Mouse (Mus musculus) hematopoietic multipotent progenitor cell, adult 10-12 weeks (in vitro differentiated cells): ENCODE results near the gene Rab20. TPM values are rescaled to one million over a fixed set of nuclear protein-coding genes. Genes with fewer than 3 reads are reported as not detected.

ENCODE experiments used
- polyA plus RNA-seq: library from polyadenylated mRNA; stranded (reverse); fragments of >175 nt; gene quantifications from 2 replicates; pipeline ENCODE4 v1.2.3, GENCODE M21; 2012; ENCODE audit warnings: low replicate concordance

Gene Rab20
- 11.0 and 15.0 TPM in 2 replicates for polyA plus RNA-seq

DNA sequence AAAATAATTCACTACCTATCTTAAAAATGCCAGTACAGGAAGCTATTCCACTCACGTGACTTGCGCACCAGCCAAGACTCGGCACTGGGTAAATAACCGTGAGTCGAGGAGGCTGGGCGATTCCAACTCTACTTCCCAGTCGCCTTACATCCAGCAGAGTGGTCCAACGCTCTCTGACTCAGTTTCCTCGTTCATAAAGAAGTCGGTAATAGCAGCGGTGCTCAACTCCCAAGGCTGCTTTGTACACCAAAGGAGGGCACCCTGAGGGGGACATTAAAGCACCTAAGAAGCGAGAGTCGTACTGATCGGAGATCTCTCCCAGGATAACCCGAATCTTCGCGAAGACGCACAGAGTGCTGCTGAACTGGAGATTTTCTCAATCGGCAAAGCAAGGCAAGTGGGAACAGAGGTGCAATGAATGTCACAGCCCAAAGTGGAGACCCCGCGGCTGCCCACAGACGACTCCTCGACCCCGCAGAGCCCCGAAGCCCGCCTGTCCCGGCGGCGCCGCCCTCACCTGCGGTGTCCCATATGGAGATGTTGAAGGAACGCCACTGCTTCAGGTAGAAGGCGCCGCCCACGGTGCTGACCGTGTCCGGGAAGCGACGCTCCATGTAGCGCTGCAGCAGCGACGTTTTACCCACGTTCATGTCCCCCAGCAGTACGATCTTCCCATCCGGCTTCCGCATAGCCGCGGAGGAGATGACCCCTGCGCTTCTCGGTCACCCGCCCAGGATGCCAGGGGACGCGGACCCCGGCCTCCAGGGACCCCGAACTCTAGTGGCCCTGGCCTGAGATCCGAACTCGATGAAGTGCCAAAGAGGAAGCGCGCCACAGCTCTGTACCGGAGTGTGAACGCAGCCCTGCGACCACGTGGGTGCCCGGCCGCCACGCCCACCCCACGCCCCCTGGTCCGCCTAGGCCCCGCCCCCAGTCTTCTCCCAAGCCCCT, at the start of gene Rab20:
Gene Rab20, minus strand, starts transcription at position 900 of the 951 bp plus-strand sequence.

GRCm38 (mm10) chr8:11497017-11497990, 18.8 kb upstream of the Rab20 start, which contains the start of gene Naxd:
Gene Naxd, plus strand, starts transcription at chr8:11497506.

Other genes starting within 250 kb of the Rab20 start
- 1.6 and 5.5 TPM in 2 replicates for gene Col4a2, start 165.9 kb downstream of the Rab20 start, polyA plus RNA-seq
- 2.5 and 7.4 TPM in 2 replicates for gene Col4a1, start 165.9 kb downstream of the Rab20 start, polyA plus RNA-seq
- 29.5 and 50.4 TPM in 2 replicates for gene Naxd, start 18.8 kb upstream of the Rab20 start, polyA plus RNA-seq
- 22.5 and 34.8 TPM in 2 replicates for gene Cars2, start 72.1 kb upstream of the Rab20 start, polyA plus RNA-seq
- gene Ing1, start 76.9 kb upstream of the Rab20 start, polyA plus RNA-seq: 43.8 and 65.2 TPM in 2 replicates
- 52.0 and 58.4 TPM in 2 replicates for gene Ankrd10, start 157.0 kb upstream of the Rab20 start, polyA plus RNA-seq
- not detected in 2 replicates for gene 1700016D06Rik, start 222.4 kb upstream of the Rab20 start, polyA plus RNA-seq
- 23.7 and 28.0 TPM in 2 replicates for gene Arhgef7, start 249.0 kb upstream of the Rab20 start, polyA plus RNA-seq